Mouse (Mus musculus) stomach, embryonic 16.5 days (tissue): ENCODE measurements around the gene Timm17b. TPM values are rescaled to one million over a fixed set of nuclear protein-coding genes. Genes with fewer than 3 reads are reported as not detected.
"Not testable (repeated sequence)": the region's sequence is repeated elsewhere in the genome, so short reads cannot be mapped to it uniquely, and the experiment has no call there.

Experiments
- ATAC-seq: fragments of 200-750 bp; cut with Nextera tagmentation; 2 replicates; pipeline ENCODE4 v1.8.0; 2017; ENCODE audit warnings: moderate number of reproducible peaks, moderate TSS enrichment; ENCODE audit not compliant: insufficient read depth, low FRiP score
- H3K27ac ChIP-seq: fragments of 300-500 bp; sonication (generic); 2 replicates; pipeline ENCODE4 v1.5.1; 2014; ENCODE audit warnings: low read length
- H3K27me3 ChIP-seq: fragments of 300-500 bp; sonication (generic); 2 replicates; pipeline ENCODE4 v1.6.1; 2014; ENCODE audit warnings: low read length, control low read depth, mixed read lengths; ENCODE audit not compliant: control insufficient read depth, insufficient read depth
- H3K36me3 ChIP-seq: fragments of 300-500 bp; sonication (generic); 2 replicates; pipeline ENCODE4 v1.6.1; 2014; ENCODE audit warnings: low read length; ENCODE audit not compliant: control insufficient read depth, insufficient read depth
- H3K4me1 ChIP-seq: fragments of 300-500 bp; sonication (generic); 2 replicates; pipeline ENCODE4 v1.6.1; 2014; ENCODE audit warnings: low read length, control low read depth, mixed read lengths; ENCODE audit not compliant: control insufficient read depth, insufficient read depth
- H3K4me2 ChIP-seq: fragments of 300-500 bp; sonication (generic); 2 replicates; pipeline ENCODE4 v1.6.1; 2014; ENCODE audit warnings: low read depth, low read length, mixed read lengths
- H3K4me3 ChIP-seq: fragments of 300-500 bp; sonication (generic); replicated peaks from 2 replicates; pipeline ENCODE4 v1.5.1; 2014; ENCODE audit warnings: mild to moderate bottlenecking, low read length
- H3K9ac ChIP-seq: fragments of 300-500 bp; sonication (generic); 2 replicates; pipeline ENCODE4 v1.6.1; 2014; ENCODE audit warnings: low read length
- H3K9me3 ChIP-seq: fragments of 300-500 bp; sonication (generic); replicated peaks from 2 replicates; pipeline ENCODE4 v1.6.1; 2016; ENCODE audit warnings: low read length, control low read depth; ENCODE audit not compliant: control insufficient read depth
- WGBS: fragments of 180-500 bp; shearing (Covaris S2); extraction: QIAGEN DNeasy Blood & Tissue Kit; methylation state at CpG from one replicate; pipeline ENCODE4 v1.1.7; 2014; 5-methylcytosine and 5-hydroxymethylcytosine counted together
- polyA plus RNA-seq: library from polyadenylated mRNA; unstranded; fragments of >200 nt; fragmentation: Nextera tagmentation; extraction: Ambion mirVana; gene quantifications from 2 replicates; pipeline ENCODE4 v1.2.1, GENCODE M21; 2015

Gene Timm17b
- polyA plus RNA-seq, 1 experiment from 2014 or later, result 143 TPM

GRCm38 (mm10) chrX:7869826-7870225 is 29.3 kb upstream of the Timm17b start:
- Histone ChIP-seq H3K4me3 (no peak overlapping the region), H3K9ac (no peak overlapping the region), H3K36me3 (no peaks in the 10 kb centered on the region), H3K27ac (no peak overlapping the region), H3K4me2 (no peak overlapping the region), H3K27me3 (no peaks in the 10 kb centered on the region), H3K9me3 (no peaks in the 10 kb centered on the region), H3K4me1 (no peaks in the 10 kb centered on the region)
- 42% methylated on average over 3 of the region's 3 CpGs for WGBS
- no peak for ATAC-seq

GRCm38 (mm10) chrX:7878007-7878419 is 21.1 kb upstream of the Timm17b start, which contains the start of gene Pim2:
Gene Pim2, plus strand, starts transcription at chrX:7878262.
- Histone ChIP-seq H3K27ac (no peak within 1 kb of the TSS), H3K4me3 (peak within 1 kb of the TSS; percentile 46), H3K36me3 (no peaks in the 10 kb centered on the region), H3K27me3 (no peaks in the 10 kb centered on the region), H3K4me2 (peak within 1 kb of the TSS; percentile 67), H3K9me3 (no peaks in the 10 kb centered on the region), H3K9ac (peak within 1 kb of the TSS; percentile 58), H3K4me1 (peaks cover 6% of the 10 kb centered on the region; the same call in 1 of the 2 replicates)
- peak; percentile 92 for ATAC-seq
- WGBS, result 12% methylated on average over 38 of the region's 38 CpGs

- peaks cover 6% of the 10 kb centered on the region; the same call in 1 of the 2 replicates for H3K4me1 ChIP-seq
- no peaks in the 10 kb centered on the region for H3K9me3 ChIP-seq
- H3K9ac ChIP-seq, result peak overlapping the region; percentile 58
- ATAC-seq, result peak; percentile 29; the same call in 1 of the 2 replicates
- H3K27ac ChIP-seq, result no peak overlapping the region
- no peaks in the 10 kb centered on the region for H3K27me3 ChIP-seq
- H3K4me3 ChIP-seq, result peak overlapping the region; percentile 46
- peak overlapping the region; percentile 67 for H3K4me2 ChIP-seq
- WGBS, result 14% methylated on average over 21 of the region's 21 CpGs
- H3K36me3 ChIP-seq, result no peaks in the 10 kb centered on the region
These were observed 20.7 kb upstream of the Timm17b start for GRCm38 (mm10) chrX:7878495-7878894.

- Histone ChIP-seq H3K9me3 (no peaks in the 10 kb centered on the region), H3K4me3 (no peak overlapping the region; the same call in 1 of the 2 replicates), H3K27me3 (no peaks in the 10 kb centered on the region), H3K27ac (no peak overlapping the region), H3K9ac (peak overlapping the region; percentile 46; the same call in 1 of the 2 replicates), H3K36me3 (no peaks in the 10 kb centered on the region), H3K4me1 (peaks cover 6% of the 10 kb centered on the region; the same call in 1 of the 2 replicates), H3K4me2 (peak overlapping the region; percentile 67)
- no peak; the same call in 1 of the 2 replicates for ATAC-seq
- 11% methylated on average over 11 of the region's 11 CpGs for WGBS
These were observed 19.3 kb upstream of the Timm17b start for GRCm38 (mm10) chrX:7879819-7880218.

DNA sequence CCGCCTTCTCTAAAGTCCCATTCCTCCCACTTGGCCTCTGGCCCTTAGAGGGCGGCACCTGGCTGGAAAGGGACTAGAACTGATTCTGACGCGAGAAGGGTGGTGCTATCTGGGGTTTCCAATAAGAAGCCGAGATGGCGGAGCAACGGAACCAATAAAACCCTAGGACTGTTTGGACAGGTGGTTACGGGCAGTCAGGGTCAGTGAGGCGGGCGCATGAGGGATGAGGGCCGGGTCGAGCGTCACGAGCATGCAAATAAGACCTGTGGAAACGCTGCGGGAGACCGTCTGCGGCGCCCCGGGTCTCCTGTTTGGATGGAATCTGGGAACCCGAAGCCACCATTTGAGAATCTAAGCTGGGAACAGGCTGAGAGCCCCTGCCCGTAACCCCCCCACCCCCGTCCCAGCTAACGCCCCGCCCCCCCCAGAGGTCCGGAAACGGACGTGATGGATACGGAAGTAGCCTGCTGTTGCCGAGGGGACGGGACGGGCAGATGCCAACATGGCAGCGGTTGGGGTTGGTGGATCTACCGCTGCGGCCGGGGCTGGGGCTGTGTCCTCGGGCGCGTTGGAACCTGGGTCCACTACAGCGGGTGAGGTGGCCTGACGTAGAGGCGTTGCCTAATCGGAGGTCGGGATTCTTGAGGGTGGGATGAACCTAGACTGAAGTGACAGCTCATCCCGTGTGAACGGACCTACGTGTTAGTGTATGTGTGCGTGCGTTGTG is 15.2 kb upstream of the Timm17b start, which contains the start of gene Slc35a2:
Gene Slc35a2, plus strand, starts transcription at position 188 of the 727 bp plus-strand sequence.
- no peaks in the 10 kb centered on the region for H3K9me3 ChIP-seq
- peak within 1 kb of the TSS; percentile 63 for H3K9ac ChIP-seq
- H3K4me2 ChIP-seq, result peak within 1 kb of the TSS; percentile 54
- no peaks in the 10 kb centered on the region for H3K36me3 ChIP-seq
- 12% methylated on average over 49 of the region's 49 CpGs for WGBS
- ATAC-seq, result peak; percentile 95
- H3K27ac ChIP-seq, result peak within 1 kb of the TSS; percentile 91
- peak within 1 kb of the TSS; percentile 63 for H3K4me3 ChIP-seq
- H3K4me1 ChIP-seq, result 0 out of 2 replicates have a peak, but pooled peaks cover 4% of the 10 kb centered on the region
- no peaks in the 10 kb centered on the region for H3K27me3 ChIP-seq

DNA sequence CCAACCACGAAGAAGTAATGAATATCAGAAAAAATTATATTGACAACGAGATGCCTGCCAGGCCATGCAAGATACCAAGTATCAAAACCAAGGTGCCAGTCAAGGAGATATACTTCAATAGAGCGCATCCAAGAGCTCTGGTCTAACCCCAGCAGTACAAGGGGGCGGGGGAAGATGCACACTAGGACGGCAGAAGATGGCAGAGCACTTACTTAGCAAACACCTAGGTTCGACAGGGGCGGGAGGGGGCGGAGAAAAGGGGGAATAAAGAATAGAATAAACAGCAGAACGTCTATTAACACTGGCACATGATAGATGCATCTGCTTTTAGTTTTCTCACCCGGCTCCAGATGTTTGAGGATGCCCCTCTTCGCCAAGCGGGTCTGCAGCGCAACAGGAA is 946 bp upstream of the Timm17b start:
- Histone ChIP-seq H3K27ac (no peak overlapping the region), H3K4me2 (peak overlapping the region; percentile 60), H3K36me3 (peaks cover 4% of the 10 kb centered on the region; the same call in 1 of the 2 replicates), H3K9ac (peak overlapping the region; percentile 62), H3K27me3 (no peaks in the 10 kb centered on the region), H3K4me3 (peak overlapping the region; percentile 61), H3K4me1 (no peaks in the 10 kb centered on the region), H3K9me3 (no peaks in the 10 kb centered on the region)
- no peak for ATAC-seq
- WGBS, result 23% methylated on average over 13 of the region's 13 CpGs

GRCm38 (mm10) chrX:7904441-7904840 is 5.3 kb downstream of the Timm17b start:
- H3K4me1 ChIP-seq, result no peaks in the 10 kb centered on the region
- H3K4me2 ChIP-seq, result no peak overlapping the region
- no peaks in the 10 kb centered on the region for H3K36me3 ChIP-seq
- H3K4me3 ChIP-seq, result no peak overlapping the region
- no peak overlapping the region for H3K27ac ChIP-seq
- no peaks in the 10 kb centered on the region; the same call in 1 of the 2 replicates for H3K9me3 ChIP-seq
- 94% methylated on average over 5 of the region's 5 CpGs for WGBS
- ATAC-seq, result no peak
- H3K9ac ChIP-seq, result no peak overlapping the region
- no peaks in the 10 kb centered on the region for H3K27me3 ChIP-seq

DNA sequence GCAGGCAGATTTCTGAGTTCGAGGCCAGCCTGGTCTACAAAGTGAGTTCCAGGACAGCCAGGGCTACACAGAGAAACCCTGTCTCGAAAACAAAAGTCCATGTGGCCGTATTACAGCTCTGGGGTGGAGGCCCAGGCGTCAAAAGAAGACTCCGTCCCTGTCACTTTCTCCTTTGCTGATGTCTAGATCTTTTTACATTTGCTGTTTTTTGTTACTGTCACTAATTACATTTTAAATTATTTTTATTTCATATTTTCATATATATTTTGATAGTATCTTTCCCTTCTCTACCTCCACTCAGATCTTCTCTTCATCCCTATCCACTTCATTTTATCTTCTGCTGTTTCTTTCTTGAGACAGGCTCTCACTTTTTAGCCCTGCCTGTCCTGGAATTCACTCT is 8.6 kb downstream of the Timm17b start, which contains the start of gene Gm10491:
Gene Gm10491, minus strand, starts transcription at position 101 of the 400 bp plus-strand sequence.
- 90% methylated on average over 5 of the region's 5 CpGs for WGBS
- H3K27me3 ChIP-seq, result no peaks in the 10 kb centered on the region

GRCm38 (mm10) chrX:7909242-7909641 is 10.1 kb downstream of the Timm17b start, which contains the start of gene Gm10490:
Gene Gm10490, plus strand, starts transcription at chrX:7909542.
- H3K9ac ChIP-seq, H3K9me3 ChIP-seq, H3K27me3 ChIP-seq, H3K27ac ChIP-seq, ATAC-seq, H3K4me1 ChIP-seq, H3K4me3 ChIP-seq, H3K36me3 ChIP-seq, H3K4me2 ChIP-seq: not testable (repeated sequence)
- WGBS, result 94% methylated on average over 4 of the region's 4 CpGs

More for the DNA sequence above, 8.6 kb downstream of the Timm17b start, which contains the start of gene Gm10491:
- no peaks in the 10 kb centered on the region for H3K4me1 ChIP-seq
- ATAC-seq, result no peak
- H3K27ac ChIP-seq, result no peak within 1 kb of the TSS
- H3K9me3 ChIP-seq, result no peaks in the 10 kb centered on the region; the same call in 1 of the 2 replicates
- H3K4me2 ChIP-seq, result no peak within 1 kb of the TSS
- no peak within 1 kb of the TSS for H3K4me3 ChIP-seq
- H3K9ac ChIP-seq, result no peak within 1 kb of the TSS
- no peaks in the 10 kb centered on the region for H3K36me3 ChIP-seq
